Mouse (Mus musculus): ENCODE measurements around the gene Dthd1. TPM values are rescaled to one million over a fixed set of nuclear protein-coding genes. Genes with fewer than 3 reads are reported as not detected.

The Dthd1 gene
- polyA plus RNA-seq, 1 experiment from 2014 or later = not detected

DNA sequence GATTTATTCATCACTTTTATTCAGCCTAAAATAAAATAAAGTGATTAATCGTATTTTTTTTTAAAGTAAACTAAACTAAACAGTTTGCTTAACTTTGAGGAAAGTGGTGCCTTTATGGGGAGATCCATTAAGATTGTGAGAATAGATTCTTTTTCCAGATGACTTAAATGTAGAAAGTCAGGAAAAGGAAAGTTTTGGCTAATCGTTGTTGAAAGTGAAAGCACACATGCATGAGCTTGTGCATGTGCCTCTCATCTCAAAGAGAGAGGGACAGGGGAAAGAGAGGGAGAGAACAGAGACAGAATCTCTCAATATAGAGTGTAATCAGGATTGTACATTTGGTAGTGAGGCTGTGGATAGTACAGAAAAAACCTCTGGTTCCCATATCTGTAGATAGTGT, 5.9 kb downstream of the Dthd1 start:
- H3K27ac ChIP-seq = no peak overlapping the region
- no peak overlapping the region for H3K4me3 ChIP-seq
- H3K9me3 ChIP-seq (replicated peaks) = no peaks in the 10 kb centered on the region
- no peaks in the 10 kb centered on the region for H3K27me3 ChIP-seq (ENCODE audit: low read depth, poor library complexity, severe bottlenecking)
- WGBS = 85% methylated on average over 2 of the region's 2 CpGs
- no peaks in the 10 kb centered on the region for H3K36me3 ChIP-seq
- no peaks in the 10 kb centered on the region for H3K4me1 ChIP-seq
- no peak for DNase-seq (ENCODE audit: low spot score)

GRCm38 (mm10) chr5:62820363-62821271, 7.0 kb downstream of the Dthd1 start:
- Histone ChIP-seq H3K27ac (no peak overlapping the region), H3K27me3 (ENCODE audit: low read depth, poor library complexity, severe bottlenecking) (no peaks in the 10 kb centered on the region), H3K36me3 (no peaks in the 10 kb centered on the region), H3K4me1 (no peaks in the 10 kb centered on the region), H3K4me3 (no peak overlapping the region), H3K9me3 (replicated peaks) (no peaks in the 10 kb centered on the region)
- 87% methylated on average over 8 of the region's 8 CpGs for WGBS
- no peak for DNase-seq (ENCODE audit: low spot score)

DNA sequence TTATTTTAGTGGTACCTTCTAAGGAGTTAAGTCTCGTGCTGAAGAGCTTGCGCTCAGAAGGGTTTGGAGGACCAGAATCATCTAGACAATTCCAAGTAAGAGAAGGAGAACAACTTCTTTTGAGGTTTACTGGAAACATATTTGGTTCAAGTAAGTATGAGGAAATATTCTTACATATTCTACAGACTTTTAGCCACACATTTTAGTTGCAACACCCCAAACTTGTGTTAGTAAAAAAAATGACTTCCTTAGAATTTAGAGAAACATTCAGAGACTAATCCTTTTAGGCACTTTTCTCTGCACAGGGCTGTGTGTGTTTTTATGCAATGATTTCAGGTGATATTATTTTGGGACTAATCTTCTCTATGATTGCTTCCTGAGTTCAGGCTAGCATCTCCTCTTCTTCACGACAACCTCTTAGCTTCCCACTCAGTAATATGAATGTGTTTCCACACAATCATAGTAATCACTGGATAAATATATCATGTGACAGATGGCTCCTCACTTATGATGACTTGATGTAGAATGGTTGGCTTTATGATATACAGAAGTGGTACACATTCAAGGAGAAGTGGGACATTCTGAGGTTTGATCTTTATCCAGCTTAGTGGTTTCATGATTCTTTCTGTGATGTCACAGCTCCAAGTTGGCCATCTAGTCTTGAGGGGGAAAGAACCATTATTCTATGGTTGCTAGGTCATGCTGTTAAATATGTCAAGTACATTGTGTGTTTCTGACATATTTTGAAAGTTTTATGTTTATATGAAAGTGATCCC, 29.5 kb downstream of the Dthd1 start:
- Histone ChIP-seq H3K27me3 (ENCODE audit: low read depth, poor library complexity, severe bottlenecking) (no peaks in the 10 kb centered on the region), H3K9me3 (replicated peaks) (no peaks in the 10 kb centered on the region), H3K4me3 (no peak overlapping the region), H3K4me1 (no peaks in the 10 kb centered on the region), H3K27ac (no peak overlapping the region), H3K36me3 (no peaks in the 10 kb centered on the region)
- WGBS = 89% methylated on average over 3 of the region's 3 CpGs
- DNase-seq (ENCODE audit: low spot score) = no peak

DNA sequence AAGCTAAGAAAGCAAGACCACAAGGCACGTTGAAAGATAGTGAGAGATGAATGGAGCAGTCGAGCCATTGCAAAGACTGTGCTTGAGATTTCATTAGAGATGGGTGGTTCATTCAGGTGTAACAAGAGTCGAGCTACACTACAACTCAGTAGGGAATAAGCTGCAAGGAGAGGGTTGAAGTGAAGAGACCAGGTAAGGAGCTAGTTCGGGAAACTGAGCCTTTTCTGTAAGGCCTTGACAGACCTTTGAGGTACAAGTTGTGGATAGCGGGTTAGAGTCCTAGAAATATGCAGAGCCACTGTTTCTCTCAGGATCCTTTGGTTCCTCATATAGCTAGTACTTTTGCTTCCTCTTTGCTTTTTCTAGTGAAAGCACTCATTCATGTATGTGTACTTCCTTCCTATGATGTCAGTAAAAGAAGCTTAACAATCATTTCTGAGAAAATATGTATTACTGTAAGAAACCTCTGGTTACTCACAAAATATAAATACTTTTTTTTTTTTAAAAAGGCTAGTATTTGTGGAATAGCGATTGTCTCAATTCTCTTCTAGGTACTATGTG, 33.0 kb downstream of the Dthd1 start:
- no peaks in the 10 kb centered on the region for H3K9me3 ChIP-seq (replicated peaks)
- H3K27me3 ChIP-seq (ENCODE audit: low read depth, poor library complexity, severe bottlenecking) = no peaks in the 10 kb centered on the region
- no peaks in the 10 kb centered on the region for H3K4me1 ChIP-seq
- H3K4me3 ChIP-seq = no peak overlapping the region
- H3K27ac ChIP-seq = no peak overlapping the region
- 87% methylated on average over 6 of the region's 6 CpGs for WGBS
- DNase-seq (ENCODE audit: low spot score) = no peak
- H3K36me3 ChIP-seq = no peaks in the 10 kb centered on the region

- no peak overlapping the region for H3K27ac ChIP-seq
- H3K4me3 ChIP-seq = no peak overlapping the region
- no peaks in the 10 kb centered on the region for H3K4me1 ChIP-seq
- WGBS = 83% methylated on average over 2 of the region's 2 CpGs
- H3K36me3 ChIP-seq = no peaks in the 10 kb centered on the region
- H3K27me3 ChIP-seq (ENCODE audit: low read depth, poor library complexity, severe bottlenecking) = no peaks in the 10 kb centered on the region
- DNase-seq (ENCODE audit: low spot score) = no peak
- H3K9me3 ChIP-seq (replicated peaks) = no peaks in the 10 kb centered on the region
These were observed 37.7 kb downstream of the Dthd1 start for GRCm38 (mm10) chr5:62851337-62851736.

GRCm38 (mm10) chr5:62854361-62854844, 40.8 kb downstream of the Dthd1 start:
- no peaks in the 10 kb centered on the region for H3K36me3 ChIP-seq

GRCm38 (mm10) chr5:62857502-62857901, 43.9 kb downstream of the Dthd1 start:
- WGBS = 83% methylated on average over 1 of the region's 1 CpGs
- Histone ChIP-seq H3K4me1 (no peaks in the 10 kb centered on the region), H3K4me3 (no peak overlapping the region), H3K9me3 (replicated peaks) (no peaks in the 10 kb centered on the region), H3K36me3 (no peaks in the 10 kb centered on the region), H3K27me3 (ENCODE audit: low read depth, poor library complexity, severe bottlenecking) (no peaks in the 10 kb centered on the region), H3K27ac (no peak overlapping the region)
- no peak for DNase-seq (ENCODE audit: low spot score)

More at GRCm38 (mm10) chr5:62854361-62854844, 40.8 kb downstream of the Dthd1 start:
- no peaks in the 10 kb centered on the region for H3K9me3 ChIP-seq (replicated peaks)
- 95% methylated on average over 4 of the region's 4 CpGs for WGBS
- no peaks in the 10 kb centered on the region for H3K27me3 ChIP-seq (ENCODE audit: low read depth, poor library complexity, severe bottlenecking)
- no peak overlapping the region for H3K27ac ChIP-seq
- H3K4me3 ChIP-seq = no peak overlapping the region
- DNase-seq (ENCODE audit: low spot score) = no peak
- no peaks in the 10 kb centered on the region for H3K4me1 ChIP-seq

GRCm38 (mm10) chr5:62858282-62858681, 44.7 kb downstream of the Dthd1 start:
- H3K27ac ChIP-seq = no peak overlapping the region
- no peaks in the 10 kb centered on the region for H3K27me3 ChIP-seq (ENCODE audit: low read depth, poor library complexity, severe bottlenecking)
- H3K9me3 ChIP-seq (replicated peaks) = no peaks in the 10 kb centered on the region
- H3K4me1 ChIP-seq = no peaks in the 10 kb centered on the region
- no peak for DNase-seq (ENCODE audit: low spot score)
- WGBS = 84% methylated on average over 2 of the region's 2 CpGs
- H3K4me3 ChIP-seq = no peak overlapping the region
- H3K36me3 ChIP-seq = no peaks in the 10 kb centered on the region

DNA sequence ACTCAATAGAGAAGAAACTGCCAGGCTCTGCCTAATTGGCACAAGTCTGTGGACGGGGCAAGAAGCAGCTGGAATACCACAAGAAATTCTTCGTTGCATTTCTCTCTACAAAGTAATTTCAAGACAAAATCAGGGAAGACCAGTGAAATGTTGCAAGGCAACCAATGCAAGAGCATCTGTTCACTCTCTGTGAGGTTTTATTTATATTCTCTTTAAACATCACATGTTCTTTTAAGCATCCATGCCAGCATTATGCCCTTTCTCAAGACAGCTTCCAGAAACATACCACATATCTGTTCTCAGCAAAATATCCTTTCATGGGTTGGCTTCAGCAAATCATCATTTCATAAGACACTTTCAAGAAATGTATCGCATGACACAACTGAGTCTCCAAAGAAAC, 50.7 kb downstream of the Dthd1 start:
- no peak overlapping the region for H3K4me3 ChIP-seq
- no peak overlapping the region for H3K27ac ChIP-seq
- H3K27me3 ChIP-seq (ENCODE audit: low read depth, poor library complexity, severe bottlenecking) = no peaks in the 10 kb centered on the region
- DNase-seq (ENCODE audit: low spot score) = no peak
- H3K4me1 ChIP-seq = no peaks in the 10 kb centered on the region
- no peaks in the 10 kb centered on the region for H3K36me3 ChIP-seq
- WGBS = 90% methylated on average over 3 of the region's 3 CpGs
- H3K9me3 ChIP-seq (replicated peaks) = no peaks in the 10 kb centered on the region

DNA sequence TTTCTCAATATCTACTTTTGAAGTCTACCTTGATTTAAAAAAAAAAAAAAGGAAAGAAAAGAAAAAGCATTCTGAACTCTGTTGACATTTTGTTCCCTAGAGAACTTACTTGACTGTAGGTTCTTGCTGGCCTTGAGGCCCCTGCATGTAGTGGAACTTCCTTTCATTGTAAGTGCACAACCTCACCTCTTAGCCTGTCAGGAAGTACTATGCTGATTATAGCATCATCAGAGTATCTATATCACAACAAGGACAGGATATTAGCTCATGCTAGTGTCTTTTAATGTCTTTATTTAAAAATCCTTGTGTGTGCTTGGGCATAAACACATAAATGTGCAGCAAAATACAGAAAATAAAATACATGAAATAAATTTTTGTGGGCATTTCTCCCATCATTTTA, 53.4 kb downstream of the Dthd1 start:
- H3K4me1 ChIP-seq = no peaks in the 10 kb centered on the region
- no peak for DNase-seq (ENCODE audit: low spot score)
- no peak overlapping the region for H3K4me3 ChIP-seq
- no peaks in the 10 kb centered on the region for H3K27me3 ChIP-seq (ENCODE audit: low read depth, poor library complexity, severe bottlenecking)
- H3K27ac ChIP-seq = no peak overlapping the region
- H3K36me3 ChIP-seq = no peaks in the 10 kb centered on the region
- H3K9me3 ChIP-seq (replicated peaks) = no peaks in the 10 kb centered on the region

- H3K36me3 ChIP-seq = no peaks in the 10 kb centered on the region
- H3K4me1 ChIP-seq = no peaks in the 10 kb centered on the region
- H3K9me3 ChIP-seq (replicated peaks) = no peaks in the 10 kb centered on the region
- no peak for DNase-seq (ENCODE audit: low spot score)
- H3K27me3 ChIP-seq (ENCODE audit: low read depth, poor library complexity, severe bottlenecking) = no peaks in the 10 kb centered on the region
- whole genome bisulfite sequencing = 76% methylated on average over 1 of the region's 1 CpGs
- no peak overlapping the region for H3K27ac ChIP-seq
- no peak overlapping the region for H3K4me3 ChIP-seq
These were observed 65.9 kb downstream of the Dthd1 start for GRCm38 (mm10) chr5:62879530-62879929.

GRCm38 (mm10) chr5:62895326-62895725, 81.7 kb downstream of the Dthd1 start:
- H3K27me3 ChIP-seq (ENCODE audit: low read depth, poor library complexity, severe bottlenecking) = no peaks in the 10 kb centered on the region
- 73% methylated on average over 3 of the region's 3 CpGs for WGBS
- no peak overlapping the region for H3K4me3 ChIP-seq
- no peaks in the 10 kb centered on the region for H3K9me3 ChIP-seq (replicated peaks)
- no peak for DNase-seq (ENCODE audit: low spot score)
- no peaks in the 10 kb centered on the region for H3K36me3 ChIP-seq
- H3K4me1 ChIP-seq = no peaks in the 10 kb centered on the region
- H3K27ac ChIP-seq = no peak overlapping the region

DNA sequence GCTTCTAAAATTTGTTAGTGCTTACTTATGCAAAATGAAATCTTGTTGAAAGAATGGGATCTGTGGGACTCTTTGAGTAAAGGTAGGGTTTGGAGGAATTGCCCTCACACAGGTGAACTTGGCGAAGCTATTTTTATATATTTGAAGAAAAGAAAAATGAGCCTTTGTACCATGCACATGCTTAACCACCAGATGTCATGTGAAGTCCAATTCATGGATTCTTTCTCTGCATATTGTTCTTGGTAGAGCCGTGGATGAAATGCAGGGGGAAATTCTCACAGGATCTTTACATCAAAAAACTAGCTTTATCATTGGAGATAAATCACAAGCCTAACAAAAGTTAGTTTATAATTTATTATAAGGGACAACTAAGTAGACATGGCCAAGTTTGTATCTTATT, 93.3 kb downstream of the Dthd1 start:
- no peak for DNase-seq (ENCODE audit: low spot score)
- Histone ChIP-seq H3K36me3 (no peaks in the 10 kb centered on the region), H3K27ac (no peak overlapping the region), H3K4me1 (no peaks in the 10 kb centered on the region), H3K9me3 (replicated peaks) (no peaks in the 10 kb centered on the region), H3K27me3 (ENCODE audit: low read depth, poor library complexity, severe bottlenecking) (no peaks in the 10 kb centered on the region), H3K4me3 (no peak overlapping the region)
- WGBS = 92% methylated on average over 2 of the region's 2 CpGs

Data from limb, embryonic 10.5 days (tissue).